Mouse (Mus musculus) left cerebral cortex, postnatal 14 days (tissue): Measurements from ENCODE around the gene Fgf18. TPM values are rescaled to one million over a fixed set of nuclear protein-coding genes. Genes with fewer than 3 reads are reported as not detected.

Source experiments
- DNase-seq, 2 experiments: peaks; one replicate each; pipeline ENCODE4 v3.0.0; 2021 to 2022; ENCODE audit warnings: low spot score in 2 of 2, mixed read lengths in 1 of 2
- intact Hi-C: fragments of 180-260 bp; cut with DNase I; formaldehyde crosslinking; loops from one replicate; pipeline ENCODE4 v1.15.1; 2025
- total RNA-seq, 2 experiments: library from RNA; stranded (reverse); gene quantifications; 2 replicates each; pipeline ENCODE4 v1.2.3; 2021

The Fgf18 gene
- total RNA-seq, 2 experiments from 2014 or later = 2.5 to 3.7 TPM

- intact Hi-C loops = loop anchor here (10.0 kb wide), 1 partner anchor 528 kb away; no protein-coding TSS in a partner anchor
- no peak for DNase-seq
Observed at GRCm38 (mm10) chr11:33152997-33153396, 5.8 kb upstream of the Fgf18 start.

- intact Hi-C loops = loop anchor here (10.0 kb wide), 1 partner anchor 527 kb away; no protein-coding TSS in a partner anchor
Observed at GRCm38 (mm10) chr11:33151780-33152145, 4.6 kb upstream of the Fgf18 start.

GRCm38 (mm10) chr11:33151128-33151779 is 4.1 kb upstream of the Fgf18 start:
- no peak for DNase-seq
- intact Hi-C loops = loop anchor here (10.0 kb wide), 1 partner anchor 526 kb away; no protein-coding TSS in a partner anchor

More at GRCm38 (mm10) chr11:33151780-33152145, 4.6 kb upstream of the Fgf18 start:
- DNase-seq = no peak

GRCm38 (mm10) chr11:33150364-33150763 is 3.2 kb upstream of the Fgf18 start:
- intact Hi-C loops = loop anchor here (10.0 kb wide), 1 partner anchor 526 kb away; no protein-coding TSS in a partner anchor

GRCm38 (mm10) chr11:33149453-33149852 is 2.3 kb upstream of the Fgf18 start:
- DNase-seq = no peak
- intact Hi-C loops = loop anchor here (2.0 to 5.0 kb wide), 4 partner anchors 187 to 435 kb away; no protein-coding TSS in a partner anchor

More at GRCm38 (mm10) chr11:33150364-33150763, 3.2 kb upstream of the Fgf18 start:
- no peak for DNase-seq

GRCm38 (mm10) chr11:33149088-33149436 is 1.9 kb upstream of the Fgf18 start:
- DNase-seq = no peak
- intact Hi-C loops = loop anchor here (2.0 to 5.0 kb wide), 4 partner anchors 187 to 434 kb away; no protein-coding TSS in a partner anchor

GRCm38 (mm10) chr11:33148338-33149087 is 1.3 kb upstream of the Fgf18 start:
- peak; percentile 76 to 82 for DNase-seq
- intact Hi-C loops = loop anchor here (2.0 to 5.0 kb wide), 4 partner anchors 186 to 434 kb away; no protein-coding TSS in a partner anchor

GRCm38 (mm10) chr11:33147572-33148337 is 555 bp upstream of the Fgf18 start:
- peak in 1 of 2 experiments; percentile 13 for DNase-seq
- intact Hi-C loops = loop anchor here (2.0 to 5.0 kb wide), 4 partner anchors 185 to 433 kb away; no protein-coding TSS in a partner anchor

- intact Hi-C loops = loop anchor here (5.0 kb wide), 3 partner anchors 184 to 414 kb away; no protein-coding TSS in a partner anchor
- peak in 1 of 2 experiments; percentile 28 for DNase-seq
Observed at GRCm38 (mm10) chr11:33146651-33147131, 509 bp downstream of the Fgf18 start.

GRCm38 (mm10) chr11:33146143-33146497 is 1.1 kb downstream of the Fgf18 start:
- peak; percentile 88 to 96 for DNase-seq
- intact Hi-C loops = loop anchor here (5.0 kb wide), 3 partner anchors 184 to 414 kb away; no protein-coding TSS in a partner anchor

GRCm38 (mm10) chr11:33145201-33146142 is 1.7 kb downstream of the Fgf18 start:
- DNase-seq = peak; percentile 15 to 17
- intact Hi-C loops = loop anchor here (5.0 kb wide), 3 partner anchors 183 to 413 kb away; no protein-coding TSS in a partner anchor

- DNase-seq = no peak
- intact Hi-C loops = loop anchor here (5.0 kb wide), 1 partner anchor 37 kb away; no protein-coding TSS in a partner anchor
Observed at GRCm38 (mm10) chr11:33143906-33144305, 3.3 kb downstream of the Fgf18 start.

- intact Hi-C loops = loop anchor here (5.0 kb wide), 1 partner anchor 36 kb away; no protein-coding TSS in a partner anchor
- DNase-seq = no peak
Observed at GRCm38 (mm10) chr11:33142801-33143200, 4.4 kb downstream of the Fgf18 start.

GRCm38 (mm10) chr11:33140111-33140460 is 7.1 kb downstream of the Fgf18 start:
- no peak for DNase-seq
- intact Hi-C loops = loop anchor here (5.0 kb wide), 1 partner anchor 33 kb away; no protein-coding TSS in a partner anchor

GRCm38 (mm10) chr11:33139458-33140110 is 7.6 kb downstream of the Fgf18 start:
- DNase-seq = no peak
- intact Hi-C loops = loop anchor here (5.0 kb wide), 1 partner anchor 32 kb away; no protein-coding TSS in a partner anchor

GRCm38 (mm10) chr11:33138686-33139085 is 8.5 kb downstream of the Fgf18 start:
- DNase-seq = no peak
- intact Hi-C loops = no loop called here

GRCm38 (mm10) chr11:33134391-33134986 is 12.7 kb downstream of the Fgf18 start:
- no peak for DNase-seq
- intact Hi-C loops = no loop called here
